Mouse (Mus musculus) yolk sac, embryonic 10.5 days (tissue): ENCODE measurements around the gene Itga10.
"Not testable (repeated sequence)": the region's sequence is repeated elsewhere in the genome, so short reads cannot be mapped to it uniquely, and the experiment has no call there.

Experiments used
- DNase-seq: peaks from one replicate; pipeline ENCODE4 v3.0.0-alpha.2; 2017; ENCODE audit warnings: low spot score

Gene Itga10

DNA sequence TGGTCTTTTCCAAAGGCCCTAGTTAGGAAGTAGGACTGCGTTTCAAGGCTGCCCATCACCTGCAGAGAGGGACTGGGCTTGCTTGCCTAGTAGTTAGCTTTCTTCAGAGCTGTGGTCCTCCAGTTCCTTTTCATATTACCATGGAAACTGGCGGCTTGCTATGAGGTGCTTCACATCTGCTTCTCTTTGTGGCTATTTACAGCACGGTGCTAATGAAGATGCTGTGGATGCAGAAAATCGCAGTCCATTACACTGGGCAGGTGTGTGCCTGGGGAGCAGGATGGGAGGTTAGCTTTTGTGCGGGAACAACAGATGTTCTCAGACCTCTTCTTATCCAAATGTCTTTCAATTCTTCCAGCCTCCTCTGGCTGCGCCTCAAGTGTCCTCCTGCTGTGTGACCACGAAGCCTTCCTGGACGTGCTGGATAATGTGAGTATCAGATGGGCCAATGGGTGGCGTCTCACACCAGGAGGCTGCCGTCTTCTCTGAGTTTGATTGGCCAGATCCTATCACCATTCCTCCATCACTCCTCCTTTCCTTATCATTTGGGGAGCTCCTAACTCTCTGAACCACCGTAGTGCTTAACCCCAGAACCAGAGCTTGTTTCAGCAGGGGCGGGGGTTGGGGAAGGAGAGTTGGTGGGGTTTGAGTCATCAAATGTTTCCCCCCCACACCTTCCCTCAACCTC, 35.0 kb downstream of the Itga10 start:
- no peak for DNase-seq

- DNase-seq: no peak
Observed at GRCm38 (mm10) chr3:96683496-96683895, 38.1 kb downstream of the Itga10 start.

DNA sequence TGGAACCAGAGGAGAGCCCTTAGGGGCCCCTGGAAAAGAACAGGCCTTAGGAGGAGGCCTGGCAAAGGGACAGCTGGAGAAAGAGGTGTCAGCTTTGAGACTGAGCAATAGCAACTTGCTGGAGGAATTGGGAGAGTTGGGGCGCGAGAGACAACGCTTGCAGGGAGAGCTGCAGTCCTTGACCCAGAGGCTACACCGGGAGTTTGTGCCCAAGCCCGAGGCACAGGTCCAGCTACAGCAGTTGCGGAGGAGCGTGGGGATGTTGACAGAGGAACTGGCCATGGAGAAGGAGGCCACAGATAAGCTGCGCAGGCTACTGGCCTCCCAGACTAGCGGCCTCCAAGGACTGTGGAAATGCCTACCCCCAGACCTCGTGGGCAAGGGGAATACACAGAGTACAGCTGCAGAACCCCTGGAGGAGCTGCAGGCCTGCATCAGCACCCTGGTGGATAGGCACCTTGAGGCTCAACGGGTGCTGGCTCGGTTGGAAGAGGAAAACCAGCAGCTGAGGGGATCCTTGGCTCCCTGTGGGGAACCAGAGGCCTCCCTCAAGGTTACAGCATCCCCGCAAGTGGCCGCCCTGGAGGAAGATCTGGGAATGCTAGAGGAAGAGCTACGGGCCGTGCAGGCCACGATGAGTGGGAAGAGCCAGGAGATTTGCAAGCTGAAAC, 38.9 kb downstream of the Itga10 start:
- no peak for DNase-seq

DNA sequence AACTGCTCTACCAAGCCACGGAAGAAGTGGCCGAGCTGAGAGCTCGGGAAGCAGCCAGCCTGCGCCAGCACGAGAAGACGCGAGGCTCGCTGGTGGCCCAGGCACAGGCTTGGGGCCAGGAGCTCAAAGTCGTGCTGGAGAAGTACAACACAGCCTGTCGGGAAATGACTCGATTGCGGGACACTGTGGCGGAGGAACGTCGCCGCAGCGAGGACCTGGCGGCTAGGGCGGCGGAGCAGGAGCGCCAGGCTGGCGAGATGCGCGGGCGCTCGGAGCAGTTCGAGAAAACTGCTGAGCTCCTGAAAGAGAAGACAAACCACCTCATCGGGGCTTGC, 39.4 kb downstream of the Itga10 start:
- no peak for DNase-seq

DNA sequence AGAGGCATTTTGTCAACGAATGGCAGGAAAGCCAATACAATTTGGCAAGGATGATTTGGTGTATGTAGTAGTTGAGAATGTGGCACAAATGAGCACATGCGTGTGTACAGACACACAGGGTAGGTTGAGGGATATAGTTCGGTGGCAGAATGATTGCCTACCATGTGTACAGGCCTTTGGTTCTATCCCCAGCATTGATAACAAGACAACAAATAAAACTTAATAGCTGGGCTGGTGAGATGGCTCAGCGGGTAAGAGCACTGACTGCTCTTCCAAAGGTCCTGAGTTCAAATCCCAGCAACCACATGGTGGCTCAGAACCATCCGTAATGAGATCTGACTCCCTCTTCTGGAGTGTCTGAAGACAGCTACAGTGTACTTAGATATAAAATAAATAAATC, 40.7 kb downstream of the Itga10 start:
- DNase-seq: not testable (repeated sequence)

GRCm38 (mm10) chr3:96688854-96689253, 43.5 kb downstream of the Itga10 start:
- DNase-seq: no peak

DNA sequence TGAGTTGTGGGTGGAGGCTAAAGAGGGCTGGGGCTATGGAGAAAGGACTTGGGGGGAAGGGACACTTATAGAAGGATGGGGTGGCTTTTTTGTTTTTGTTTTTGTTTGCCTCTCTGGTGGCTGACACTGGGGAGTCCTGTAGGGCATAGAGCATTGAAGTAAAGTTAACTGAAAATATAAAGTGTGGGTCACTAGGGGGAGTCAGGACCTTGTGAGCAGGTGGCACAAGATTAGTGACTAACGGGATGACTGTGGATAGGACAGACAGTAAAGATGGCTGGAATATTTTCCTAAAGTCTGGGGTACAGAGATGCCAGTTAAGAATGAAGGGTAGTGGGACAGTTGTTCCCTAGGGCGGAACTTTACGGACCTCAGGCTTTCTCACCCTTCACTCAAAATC, 44.9 kb downstream of the Itga10 start:
- no peak for DNase-seq

- DNase-seq: no peak
Observed at GRCm38 (mm10) chr3:96692506-96692905, 47.1 kb downstream of the Itga10 start.

- no peak for DNase-seq
Observed at GRCm38 (mm10) chr3:96693579-96693978, 48.2 kb downstream of the Itga10 start.

DNA sequence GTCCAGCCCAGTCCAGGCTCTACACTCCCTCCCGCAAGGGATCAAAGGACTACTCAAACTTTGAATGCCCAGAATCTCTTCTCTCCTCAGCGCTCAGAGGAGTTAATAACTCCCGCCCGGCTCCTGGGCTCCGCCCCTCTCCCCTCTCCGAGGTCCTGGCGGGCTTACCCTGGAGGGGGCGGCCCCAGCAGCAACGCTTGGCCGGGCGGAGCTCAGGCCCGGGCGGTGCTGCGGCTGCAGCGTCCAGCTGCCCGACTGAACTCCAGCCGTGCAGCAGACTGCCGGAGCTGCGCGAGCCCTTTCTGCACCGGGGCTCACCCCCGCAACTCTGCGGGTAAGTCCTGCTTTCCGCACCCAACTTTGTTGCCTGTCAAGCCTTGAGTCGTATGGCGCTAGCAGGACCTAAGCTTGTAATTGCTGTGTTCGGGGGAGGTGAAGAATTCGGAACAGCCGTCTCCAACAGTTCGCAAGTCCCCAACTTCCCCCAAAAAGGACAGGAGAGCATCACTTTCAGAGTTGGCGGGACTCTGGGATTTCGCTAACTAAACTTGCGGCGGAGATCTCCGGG, 50.9 kb downstream of the Itga10 start, which contains the start of gene Pias3:
Gene Pias3, plus strand, starts transcription at position 187 of the 568 bp plus-strand sequence.
- peak; percentile 86 for DNase-seq

GRCm38 (mm10) chr3:96696766-96697732, 51.7 kb downstream of the Itga10 start:
- peak; percentile 92 for DNase-seq

GRCm38 (mm10) chr3:96698993-96699690, 53.8 kb downstream of the Itga10 start:
- DNase-seq: no peak

- DNase-seq: no peak
Observed at GRCm38 (mm10) chr3:96700376-96700775, 55.0 kb downstream of the Itga10 start.

GRCm38 (mm10) chr3:96701003-96701402, 55.6 kb downstream of the Itga10 start:
- DNase-seq: no peak

GRCm38 (mm10) chr3:96704778-96705177, 59.4 kb downstream of the Itga10 start:
- DNase-seq: no peak

DNA sequence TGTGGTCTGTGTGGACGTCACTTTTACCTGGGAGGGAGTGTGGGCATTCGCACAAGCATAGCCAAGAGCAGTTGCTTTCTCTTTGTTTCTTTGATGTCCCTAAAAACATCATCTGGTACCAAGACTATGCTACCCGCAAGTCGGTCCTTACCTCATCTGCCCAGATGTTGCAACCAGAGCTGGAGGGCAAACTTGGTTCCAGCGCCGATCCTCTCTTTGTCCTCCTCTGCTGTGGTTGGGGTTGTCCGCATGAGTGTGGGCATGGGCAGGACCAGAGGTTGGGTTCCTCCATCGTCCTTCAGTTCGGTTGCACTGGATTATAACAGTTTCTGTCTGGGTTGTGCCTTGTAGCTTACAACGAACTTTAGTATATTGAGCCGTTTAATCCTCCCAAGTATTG, 60.8 kb downstream of the Itga10 start:
- DNase-seq: no peak

- DNase-seq: no peak
Observed at GRCm38 (mm10) chr3:96706984-96707383, 61.6 kb downstream of the Itga10 start.

GRCm38 (mm10) chr3:96707903-96708683, 62.7 kb downstream of the Itga10 start, which contains the start of gene Nudt17:
Gene Nudt17, minus strand, starts transcription at chr3:96708562.
- peak; percentile 50 for DNase-seq

GRCm38 (mm10) chr3:96708684-96709064, 63.3 kb downstream of the Itga10 start:
- no peak for DNase-seq
